Mouse (Mus musculus): ENCODE data around the gene Nos3.

DNA sequence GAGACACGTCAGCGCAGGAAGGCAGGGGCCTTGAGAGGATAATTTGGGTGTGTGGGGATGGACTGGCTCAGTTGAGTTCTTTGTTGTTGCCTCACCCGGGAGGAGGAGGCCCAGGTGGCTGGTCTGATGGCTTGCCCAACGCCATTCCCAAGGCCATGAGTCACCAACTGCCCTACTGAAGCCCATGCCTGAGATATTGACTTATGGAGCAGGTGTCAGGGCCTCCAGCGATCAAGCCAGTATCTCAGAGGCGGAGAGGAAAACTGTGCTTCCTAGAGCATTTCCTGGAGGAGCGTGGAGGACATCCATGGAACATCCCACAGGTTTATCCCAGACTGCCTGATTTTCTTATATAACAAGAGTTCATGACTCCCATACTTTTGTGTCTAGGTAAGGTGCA is 28.1 kb downstream of the Nos3 start:
- no peak for TF ChIP-seq POLR2A (IDR thresholded peaks at IDR 0.05; ENCODE audit: insufficient read length, low read depth)
- TF ChIP-seq POLR2AphosphoS2 (IDR thresholded peaks at IDR 0.05; ENCODE audit: insufficient read length, low read depth): no peak
- TF ChIP-seq MAX (IDR thresholded peaks at IDR 0.05; ENCODE audit: low read depth): no peak
- peak; percentile 70; the same call in 1 of the 2 replicates for TF ChIP-seq CEBPB (IDR thresholded peaks at IDR 0.05; ENCODE audit: insufficient read depth, poor library complexity, severe bottlenecking)
- no peak for TF ChIP-seq USF1 (IDR thresholded peaks at IDR 0.05; ENCODE audit: low read depth)
- peak; percentile 13 to 86 (median 67) for TF ChIP-seq MYOD1 (IDR thresholded peaks at IDR 0.05; ENCODE audit: control insufficient read depth in 1 of 3, insufficient read length in 2 of 3, low read depth in 2 of 3)
